Mouse (Mus musculus): ENCODE results near the gene Gmip.

The Gmip gene

GRCm38 (mm10) chr8:69861251-69861650 lies 52.8 kb downstream of the Gmip start:
- no peak for DNase-seq (ENCODE audit: low spot score in 2 of 2)

GRCm38 (mm10) chr8:69863387-69864020 lies 55.0 kb downstream of the Gmip start:
- DNase-seq (ENCODE audit: low spot score in 2 of 2) = no peak

DNA sequence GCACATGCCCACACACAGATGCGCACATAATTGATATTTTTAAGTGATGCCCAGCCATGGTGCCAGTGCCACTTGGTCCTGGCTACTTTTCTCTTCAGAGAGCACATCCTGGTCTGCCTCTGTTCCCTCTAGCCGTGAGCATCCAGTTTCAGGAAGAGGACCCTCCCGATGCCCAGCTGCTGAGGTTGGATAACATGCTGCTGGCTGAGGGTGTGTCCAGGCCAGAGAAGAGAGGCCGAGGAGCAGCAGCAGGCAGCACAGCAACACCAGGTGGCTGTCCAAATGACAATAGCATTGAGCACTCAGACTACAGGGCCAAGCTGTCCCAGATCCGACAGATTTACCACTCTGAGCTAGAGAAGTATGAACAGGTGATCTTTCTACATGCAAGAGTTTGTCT lies 55.7 kb downstream of the Gmip start:
- no peak for DNase-seq (ENCODE audit: low spot score in 2 of 2)

DNA sequence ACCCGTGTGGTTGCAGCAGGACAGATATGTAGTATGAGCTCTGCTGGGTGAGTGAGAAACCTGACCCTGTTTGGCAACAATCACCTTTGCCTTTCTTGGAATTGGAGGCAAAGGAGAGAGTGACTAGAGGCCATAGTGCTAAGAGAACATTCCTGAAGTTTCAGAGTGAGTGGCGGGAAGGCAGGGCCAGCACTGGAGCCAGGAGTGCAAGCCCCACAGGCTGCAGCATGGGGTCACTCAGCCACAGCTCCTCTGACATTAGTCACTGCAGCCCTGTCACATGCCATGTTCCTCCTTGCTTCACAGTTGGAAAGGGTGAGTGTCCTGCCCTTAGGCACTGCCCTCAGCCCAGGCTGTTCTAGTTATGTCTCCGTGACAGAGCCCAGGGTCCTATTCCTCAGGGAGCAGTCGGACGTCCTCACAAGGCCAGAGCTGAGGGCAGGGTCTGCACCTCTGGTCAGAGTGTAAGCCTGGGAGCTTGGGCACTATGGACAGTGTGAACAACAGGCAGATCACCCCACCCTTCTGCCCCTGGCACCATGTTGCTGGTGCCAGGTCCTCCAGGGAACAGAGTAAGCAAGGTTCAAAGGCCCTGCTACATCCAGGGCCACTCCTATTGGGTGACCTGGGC lies 59.3 kb downstream of the Gmip start:
- DNase-seq (ENCODE audit: low spot score in 2 of 2) = no peak

GRCm38 (mm10) chr8:69870003-69870765 lies 61.7 kb downstream of the Gmip start:
- DNase-seq (ENCODE audit: low spot score in 2 of 2) = peak in 1 of 2 experiments; percentile 40

- no peak for DNase-seq (ENCODE audit: low spot score in 2 of 2)
These were observed 62.4 kb downstream of the Gmip start for GRCm38 (mm10) chr8:69870907-69871306.
